Mouse (Mus musculus) T-helper 2 cell (primary cell): ENCODE measurements around the gene Galntl6.

Experiments used
- in situ Hi-C: fragments of 300-600 bp; cut with MboI, MseI; formaldehyde crosslinking; loops from one replicate; pipeline ENCODE4 v1.15.1; 2025; ENCODE audit warnings: high pct_unique_total_duplicates

The Galntl6 gene

GRCm38 (mm10) chr8:58265485-58265884 is 647.0 kb downstream of the Galntl6 start:
- in situ Hi-C loops: no loop called here

GRCm38 (mm10) chr8:58258577-58259315 is 653.7 kb downstream of the Galntl6 start:
- in situ Hi-C loops: loop anchor here (5.0 to 10.0 kb wide), 2 partner anchors 106 to 1036 kb away; no protein-coding TSS in a partner anchor

- in situ Hi-C loops: loop anchor here (10.0 kb wide), 1 partner anchor 1041 kb away; no protein-coding TSS in a partner anchor
These were observed 658.8 kb downstream of the Galntl6 start for GRCm38 (mm10) chr8:58253620-58254019.

GRCm38 (mm10) chr8:58244830-58245229 is 667.6 kb downstream of the Galntl6 start:
- in situ Hi-C loops: no loop called here

- in situ Hi-C loops: no loop called here
These were observed 678.2 kb downstream of the Galntl6 start for GRCm38 (mm10) chr8:58234220-58234619.

- in situ Hi-C loops: no loop called here
These were observed 683.7 kb downstream of the Galntl6 start for GRCm38 (mm10) chr8:58228725-58229124.

GRCm38 (mm10) chr8:58217885-58218284 is 694.6 kb downstream of the Galntl6 start:
- in situ Hi-C loops: no loop called here

- in situ Hi-C loops: no loop called here
These were observed 722.7 kb downstream of the Galntl6 start for GRCm38 (mm10) chr8:58189694-58190093.

GRCm38 (mm10) chr8:58146961-58147360 is 765.5 kb downstream of the Galntl6 start:
- in situ Hi-C loops: no loop called here

- in situ Hi-C loops: no loop called here
These were observed 825.7 kb downstream of the Galntl6 start for GRCm38 (mm10) chr8:58086733-58087132.

- in situ Hi-C loops: no loop called here
These were observed 827.5 kb downstream of the Galntl6 start for GRCm38 (mm10) chr8:58084931-58085330.

- in situ Hi-C loops: no loop called here
These were observed 830.7 kb downstream of the Galntl6 start for GRCm38 (mm10) chr8:58081715-58082114.

GRCm38 (mm10) chr8:58074611-58075010 is 837.8 kb downstream of the Galntl6 start:
- in situ Hi-C loops: no loop called here

GRCm38 (mm10) chr8:58073733-58074132 is 838.7 kb downstream of the Galntl6 start:
- in situ Hi-C loops: no loop called here

GRCm38 (mm10) chr8:58032271-58032670 is 880.2 kb downstream of the Galntl6 start:
- in situ Hi-C loops: no loop called here

- in situ Hi-C loops: no loop called here
These were observed 886.9 kb downstream of the Galntl6 start for GRCm38 (mm10) chr8:58025558-58025957.

- in situ Hi-C loops: no loop called here
These were observed 887.3 kb downstream of the Galntl6 start for GRCm38 (mm10) chr8:58025094-58025493.

GRCm38 (mm10) chr8:58023426-58024176 is 888.8 kb downstream of the Galntl6 start:
- in situ Hi-C loops: no loop called here

- in situ Hi-C loops: no loop called here
These were observed 922.8 kb downstream of the Galntl6 start for GRCm38 (mm10) chr8:57989428-57990171.

GRCm38 (mm10) chr8:57977372-57977771 is 935.1 kb downstream of the Galntl6 start:
- in situ Hi-C loops: no loop called here

- in situ Hi-C loops: no loop called here
These were observed 938.3 kb downstream of the Galntl6 start for GRCm38 (mm10) chr8:57974093-57974492.

GRCm38 (mm10) chr8:57972832-57973231 is 939.6 kb downstream of the Galntl6 start:
- in situ Hi-C loops: no loop called here
